Mouse (Mus musculus) CH12F3 (cell line): ENCODE data around the gene Hs1bp3.

Experiments
- in situ Hi-C: fragments of 300-500 bp; cut with MboI; formaldehyde crosslinking; loops from 2 replicates; pipeline ENCODE4 v1.14.3; 2020; ENCODE audit warnings: low sequenced_read_pairs

Hs1bp3 gene

GRCm38 (mm10) chr12:8332174-8332542, 18.9 kb downstream of the Hs1bp3 start:
- in situ Hi-C loops = loop anchor here (25.0 kb wide), 1 partner anchor 680 kb away; no protein-coding TSS in a partner anchor

- in situ Hi-C loops = loop anchor here (25.0 kb wide), 1 partner anchor 679 kb away; no protein-coding TSS in a partner anchor
These were observed 20.4 kb downstream of the Hs1bp3 start for GRCm38 (mm10) chr12:8333617-8334016.

GRCm38 (mm10) chr12:8334261-8334660, 21.0 kb downstream of the Hs1bp3 start:
- in situ Hi-C loops = loop anchor here (25.0 kb wide), 1 partner anchor 678 kb away; no protein-coding TSS in a partner anchor

GRCm38 (mm10) chr12:8335503-8335902, 22.3 kb downstream of the Hs1bp3 start:
- in situ Hi-C loops = loop anchor here (25.0 kb wide), 1 partner anchor 677 kb away; no protein-coding TSS in a partner anchor

GRCm38 (mm10) chr12:8336601-8337285, 23.5 kb downstream of the Hs1bp3 start:
- in situ Hi-C loops = loop anchor here (25.0 kb wide), 1 partner anchor 676 kb away; no protein-coding TSS in a partner anchor

- in situ Hi-C loops = loop anchor here (25.0 kb wide), 1 partner anchor 675 kb away; no protein-coding TSS in a partner anchor
These were observed 24.2 kb downstream of the Hs1bp3 start for GRCm38 (mm10) chr12:8337286-8338060.

- in situ Hi-C loops = loop anchor here (25.0 kb wide), 1 partner anchor 674 kb away; no protein-coding TSS in a partner anchor
These were observed 25.3 kb downstream of the Hs1bp3 start for GRCm38 (mm10) chr12:8338491-8338890.

- in situ Hi-C loops = loop anchor here (25.0 kb wide), 1 partner anchor 673 kb away; no protein-coding TSS in a partner anchor
These were observed 25.7 kb downstream of the Hs1bp3 start for GRCm38 (mm10) chr12:8338918-8339317.

GRCm38 (mm10) chr12:8339591-8340319, 26.5 kb downstream of the Hs1bp3 start:
- in situ Hi-C loops = loop anchor here (25.0 kb wide), 1 partner anchor 673 kb away; no protein-coding TSS in a partner anchor

- in situ Hi-C loops = loop anchor here (25.0 kb wide), 1 partner anchor 671 kb away; no protein-coding TSS in a partner anchor
These were observed 27.8 kb downstream of the Hs1bp3 start for GRCm38 (mm10) chr12:8341008-8341407.

GRCm38 (mm10) chr12:8343381-8343780, 30.1 kb downstream of the Hs1bp3 start:
- in situ Hi-C loops = loop anchor here (25.0 kb wide), 1 partner anchor 669 kb away; no protein-coding TSS in a partner anchor

GRCm38 (mm10) chr12:8344897-8345296, 31.7 kb downstream of the Hs1bp3 start:
- in situ Hi-C loops = loop anchor here (25.0 kb wide), 1 partner anchor 667 kb away; no protein-coding TSS in a partner anchor

- in situ Hi-C loops = loop anchor here (25.0 kb wide), 1 partner anchor 667 kb away; no protein-coding TSS in a partner anchor
These were observed 32.3 kb downstream of the Hs1bp3 start for GRCm38 (mm10) chr12:8345539-8345938.

- in situ Hi-C loops = loop anchor here (25.0 kb wide), 1 partner anchor 664 kb away; no protein-coding TSS in a partner anchor
These were observed 34.7 kb downstream of the Hs1bp3 start for GRCm38 (mm10) chr12:8347746-8348462.

GRCm38 (mm10) chr12:8348733-8349513, 35.7 kb downstream of the Hs1bp3 start:
- in situ Hi-C loops = loop anchor here (25.0 kb wide), 1 partner anchor 663 kb away; no protein-coding TSS in a partner anchor

GRCm38 (mm10) chr12:8351025-8351903, 38.0 kb downstream of the Hs1bp3 start:
- in situ Hi-C loops = no loop called here

GRCm38 (mm10) chr12:8353071-8353470, 39.8 kb downstream of the Hs1bp3 start:
- in situ Hi-C loops = no loop called here

GRCm38 (mm10) chr12:8354187-8354586, 41.0 kb downstream of the Hs1bp3 start:
- in situ Hi-C loops = no loop called here
